Mouse (Mus musculus) adrenal gland, postnatal 14 days (tissue): ENCODE data around the gene Espn. TPM values are rescaled to one million over a fixed set of nuclear protein-coding genes. Genes with fewer than 3 reads are reported as not detected.
A peak's percentile ranks its signal among the peaks of the same experiment; 100 is the strongest.

ENCODE experiments used
- DNase-seq: peaks from one replicate; pipeline ENCODE4 v3.0.0; 2021; ENCODE audit warnings: mixed read lengths
- total RNA-seq: library from RNA; stranded (reverse); gene quantifications from 2 replicates; pipeline ENCODE4 v1.2.3, GENCODE M21; 2021

Gene Espn
- total RNA-seq, 1 experiment from 2014 or later: 0.96 TPM

DNA sequence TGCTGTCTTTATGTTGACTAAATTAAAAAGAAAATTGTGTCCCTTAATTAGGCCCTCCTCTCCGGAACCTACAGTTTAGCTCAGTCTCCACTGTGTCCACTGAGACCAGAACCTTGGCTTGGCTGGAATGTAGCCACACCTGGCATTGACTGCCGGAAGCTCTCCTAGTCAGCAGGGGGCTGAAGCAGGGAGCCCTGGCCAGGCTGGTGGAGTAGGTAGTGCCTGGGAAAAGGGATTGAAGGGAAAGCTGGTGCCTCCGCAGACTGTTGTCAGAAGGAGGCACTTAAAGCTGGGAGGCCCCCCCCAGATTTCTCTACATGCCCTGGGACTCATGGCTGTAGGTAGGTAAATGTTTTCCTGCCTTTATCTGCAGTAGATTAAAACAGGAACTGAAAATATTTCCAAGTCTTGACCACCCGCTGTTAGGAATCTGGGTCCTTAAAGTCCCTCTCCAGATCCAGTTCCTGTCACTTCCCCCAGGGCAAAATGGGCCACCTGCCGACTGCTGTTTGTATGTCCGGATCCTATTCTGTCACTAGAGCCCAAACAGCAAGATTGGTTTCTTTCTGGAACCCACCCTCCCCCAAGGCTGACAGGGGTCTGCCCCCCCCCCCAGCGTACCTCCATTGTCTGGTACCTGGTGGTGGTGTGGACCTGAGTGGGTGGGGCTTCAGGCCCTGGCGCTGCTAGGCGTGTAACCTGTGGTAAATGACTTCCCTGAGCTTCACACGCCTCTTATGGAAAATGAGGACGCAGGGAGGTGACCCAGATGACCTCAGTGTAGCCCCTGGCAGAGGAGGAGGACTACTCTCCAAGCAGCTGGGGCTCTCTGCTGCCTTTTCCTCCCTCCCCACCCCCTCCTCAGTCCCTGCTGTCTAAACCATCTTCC, 54.0 kb downstream of the Espn start:
- no peak for DNase-seq

DNA sequence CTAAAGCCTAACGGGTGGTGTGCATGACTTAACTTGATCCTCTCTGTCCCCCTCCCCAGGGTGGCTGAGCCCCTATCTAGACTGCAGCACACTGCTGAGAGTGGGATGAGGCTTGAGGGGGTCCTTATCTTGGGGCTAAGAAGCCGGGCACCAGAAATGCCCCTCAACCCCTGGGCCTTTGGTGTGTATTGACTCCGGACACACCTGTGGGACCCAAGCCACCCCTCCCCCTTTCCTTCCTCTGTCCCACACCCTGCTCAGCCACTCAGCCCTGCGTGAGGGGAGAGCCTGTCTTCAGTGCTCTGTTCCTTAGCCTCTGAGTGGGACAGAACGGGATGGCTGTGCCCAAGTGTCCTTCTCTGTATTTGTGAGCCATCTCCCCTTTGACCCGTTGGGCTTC, 55.2 kb downstream of the Espn start:
- no peak for DNase-seq

DNA sequence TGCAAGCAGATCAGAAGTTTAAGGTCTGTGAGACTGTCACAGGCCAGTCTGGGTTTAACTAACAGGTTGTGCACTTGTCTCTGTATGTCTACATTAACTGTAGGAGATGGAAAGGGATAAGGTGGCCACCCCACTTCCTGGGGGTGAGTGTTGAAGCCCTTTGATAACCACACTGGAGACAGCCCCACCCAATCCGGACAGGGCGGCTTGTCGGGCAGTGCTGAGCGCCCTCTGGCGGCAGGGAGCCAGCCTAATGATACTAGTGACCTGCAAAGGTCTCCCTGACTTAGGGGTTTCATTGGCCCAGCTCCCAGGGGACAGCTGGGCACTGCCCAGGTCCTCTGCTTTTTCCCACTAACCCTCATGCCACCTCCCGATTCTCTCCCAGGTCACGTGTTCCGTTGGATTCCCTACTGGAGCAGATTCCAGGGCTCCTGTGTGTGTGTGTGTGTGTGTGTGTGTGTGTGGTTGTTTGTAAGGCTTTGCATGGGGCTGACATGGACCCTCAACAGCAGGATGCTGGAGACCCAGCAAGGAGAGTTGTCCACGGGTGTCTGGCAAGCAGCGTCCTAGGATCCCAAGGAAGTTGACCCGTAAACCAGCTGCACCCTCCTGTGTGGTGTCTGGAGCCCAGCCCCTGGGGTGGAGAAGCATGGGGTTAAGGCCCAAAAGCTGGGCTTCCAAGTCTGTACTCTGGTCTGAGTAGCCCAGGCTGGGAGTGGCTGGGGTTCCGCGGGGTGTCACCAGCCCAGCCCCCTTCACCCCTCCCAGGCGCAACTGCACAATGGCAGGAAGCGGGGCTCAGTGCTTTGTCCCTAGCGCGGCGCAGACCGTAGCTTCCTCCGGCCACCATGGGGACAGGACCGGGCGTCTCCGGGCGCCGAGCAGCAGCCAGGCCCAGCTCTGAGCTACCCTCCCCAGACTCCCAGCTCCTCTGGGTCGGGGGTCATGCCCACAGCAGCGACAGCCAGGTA, 55.9 kb downstream of the Espn start:
- DNase-seq: peak; percentile 91

DNA sequence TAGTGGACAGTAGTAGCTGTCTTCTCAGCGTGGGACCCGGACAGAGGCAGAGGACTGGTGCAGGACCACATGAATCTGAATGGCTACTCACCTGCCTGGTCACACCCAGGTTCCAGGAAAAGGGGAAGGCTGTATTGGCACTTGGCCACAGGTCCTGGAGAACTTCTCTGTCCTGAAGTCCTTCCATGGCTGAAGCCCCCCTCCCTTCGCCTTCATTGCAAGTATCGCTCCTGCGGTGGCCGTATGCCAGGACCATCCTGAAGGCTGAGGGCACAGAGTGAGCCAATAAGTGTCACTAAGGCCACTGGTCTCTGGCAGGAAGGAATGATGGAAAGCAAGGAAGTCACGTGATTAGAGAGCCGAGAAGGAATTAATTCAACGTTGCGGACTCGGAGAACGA, 57.9 kb downstream of the Espn start:
- no peak for DNase-seq

DNA sequence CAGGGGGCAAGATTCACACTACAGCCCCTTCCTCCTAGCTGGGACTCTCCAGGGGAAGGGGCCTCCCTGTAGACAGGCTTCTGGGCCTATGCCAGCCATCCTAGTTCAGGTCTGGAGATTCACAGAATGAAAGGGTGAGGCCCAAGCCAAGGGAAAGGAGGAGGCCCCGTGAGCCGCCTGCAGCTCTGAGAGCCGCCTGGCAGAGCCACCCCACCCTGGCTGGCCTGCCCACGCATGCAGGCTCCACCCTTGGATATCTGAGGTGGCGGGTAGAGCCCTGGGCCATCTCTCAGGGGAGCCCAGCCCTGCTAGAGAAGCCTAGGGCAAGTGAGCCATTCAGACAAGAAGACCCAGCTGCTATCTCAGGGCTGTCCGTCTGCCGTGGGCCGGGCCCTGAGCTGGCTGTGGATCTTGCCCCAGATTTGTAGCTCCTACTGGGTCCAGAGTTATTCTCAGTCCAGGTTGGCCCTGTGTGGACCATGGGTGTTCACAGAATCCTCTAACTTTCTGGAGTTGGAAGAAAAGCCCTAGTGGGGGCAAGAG, 59.3 kb downstream of the Espn start:
- DNase-seq: no peak

GRCm38 (mm10) chr4:152090191-152090590, 62.0 kb downstream of the Espn start:
- no peak for DNase-seq

GRCm38 (mm10) chr4:152088556-152089120, 63.5 kb downstream of the Espn start:
- no peak for DNase-seq

- DNase-seq: no peak
Observed at GRCm38 (mm10) chr4:152088133-152088532, 64.0 kb downstream of the Espn start.

GRCm38 (mm10) chr4:152087211-152088081, 64.7 kb downstream of the Espn start:
- no peak for DNase-seq

- peak; percentile 78 for DNase-seq
Observed at GRCm38 (mm10) chr4:152086505-152087210, 65.5 kb downstream of the Espn start.

GRCm38 (mm10) chr4:152084616-152085015, 67.6 kb downstream of the Espn start:
- DNase-seq: no peak

DNA sequence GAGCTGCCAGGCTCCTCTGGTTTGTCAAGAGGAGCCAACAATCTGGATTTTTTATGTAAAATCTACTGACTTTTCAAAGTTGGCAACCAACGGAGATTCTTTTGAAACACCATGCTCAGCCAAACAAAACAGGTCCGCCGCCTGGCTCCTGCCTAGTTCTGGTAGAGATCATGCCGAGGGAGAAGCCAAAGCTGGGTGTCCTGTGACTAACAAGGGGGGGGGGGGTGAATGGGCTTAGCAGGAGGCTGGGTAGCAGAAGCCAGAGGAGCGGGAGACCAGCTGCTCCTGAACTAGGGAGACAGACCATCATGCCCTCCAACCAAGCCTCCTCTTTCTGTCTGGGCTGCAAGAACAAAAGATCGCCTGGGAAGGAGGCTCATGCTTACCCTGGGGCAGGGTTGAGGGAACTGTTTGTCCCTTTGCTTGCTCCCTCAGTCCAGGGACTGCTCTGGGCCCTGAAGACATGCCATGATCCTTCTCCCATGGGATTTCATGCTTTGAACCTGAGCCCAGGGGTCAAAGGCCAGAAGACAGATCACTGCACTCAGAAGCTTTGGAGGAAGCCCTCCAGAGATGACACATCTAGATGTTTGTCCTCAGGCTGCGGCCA, 68.5 kb downstream of the Espn start:
- peak; percentile 53 for DNase-seq

DNA sequence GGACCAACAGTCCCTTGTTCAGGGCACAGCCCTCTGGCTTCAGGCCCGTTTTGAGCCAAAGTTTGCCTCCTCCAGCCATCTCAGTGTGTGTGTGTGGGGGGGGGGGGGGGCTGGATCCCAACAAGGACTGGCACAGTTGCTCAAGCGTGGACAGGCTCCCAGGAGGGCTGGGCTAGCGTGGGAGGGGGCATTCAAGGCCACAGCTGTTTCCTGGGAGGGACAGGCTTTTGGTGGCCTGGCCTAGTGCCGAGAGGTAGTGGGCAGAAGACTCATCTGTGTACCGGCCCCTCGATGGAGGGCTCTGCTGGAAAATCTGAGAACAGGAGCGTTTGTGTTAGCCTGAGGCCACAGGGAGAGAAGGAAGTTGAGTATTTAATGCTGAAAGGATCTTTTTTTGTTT, 72.2 kb downstream of the Espn start:
- no peak for DNase-seq

GRCm38 (mm10) chr4:152079261-152079660, 72.9 kb downstream of the Espn start:
- no peak for DNase-seq

DNA sequence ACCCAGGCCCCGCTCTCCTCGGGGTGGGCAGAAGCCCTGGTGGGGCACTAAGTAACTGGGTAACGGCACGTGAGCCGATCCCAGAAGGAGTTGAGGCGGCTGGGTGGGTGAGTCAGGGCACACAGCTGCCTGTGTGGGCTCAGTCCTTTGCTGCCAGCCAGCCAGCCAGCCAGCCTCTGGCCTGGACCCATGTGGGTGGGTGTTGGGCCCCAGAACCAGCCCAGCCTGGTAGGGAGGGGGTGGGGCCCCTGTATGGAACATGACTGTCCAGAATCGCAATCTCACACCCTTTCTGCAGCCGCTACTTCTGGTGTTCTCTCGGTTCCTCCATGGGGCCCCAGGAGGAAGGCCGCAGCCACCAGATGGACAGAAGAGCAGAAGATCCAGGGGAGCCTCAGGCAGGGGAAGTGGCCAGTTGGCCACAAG, 74.1 kb downstream of the Espn start:
- no peak for DNase-seq

- DNase-seq: no peak
Observed at GRCm38 (mm10) chr4:152077191-152077590, 75.0 kb downstream of the Espn start.

DNA sequence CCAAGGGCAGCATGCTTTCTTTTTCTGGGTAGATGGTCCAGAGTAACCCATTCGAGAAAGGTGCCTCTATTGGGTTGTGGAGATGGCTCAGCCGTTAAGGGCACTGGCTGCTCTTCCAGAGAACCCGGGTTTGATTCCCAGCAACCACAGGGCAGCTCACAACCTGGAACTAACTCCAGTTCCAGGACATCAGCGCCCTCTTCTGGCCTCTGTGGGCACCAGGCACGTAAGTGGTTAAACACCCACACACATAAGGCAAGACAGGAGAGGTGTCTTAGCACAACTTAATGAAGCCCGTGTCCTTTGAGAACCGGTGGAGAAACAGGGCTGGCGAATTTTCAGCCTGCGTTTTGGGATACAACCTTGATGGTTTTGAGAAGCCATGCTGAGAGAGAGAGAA, 77.6 kb downstream of the Espn start:
- DNase-seq: no peak

GRCm38 (mm10) chr4:152073715-152074114, 78.5 kb downstream of the Espn start:
- DNase-seq: no peak

DNA sequence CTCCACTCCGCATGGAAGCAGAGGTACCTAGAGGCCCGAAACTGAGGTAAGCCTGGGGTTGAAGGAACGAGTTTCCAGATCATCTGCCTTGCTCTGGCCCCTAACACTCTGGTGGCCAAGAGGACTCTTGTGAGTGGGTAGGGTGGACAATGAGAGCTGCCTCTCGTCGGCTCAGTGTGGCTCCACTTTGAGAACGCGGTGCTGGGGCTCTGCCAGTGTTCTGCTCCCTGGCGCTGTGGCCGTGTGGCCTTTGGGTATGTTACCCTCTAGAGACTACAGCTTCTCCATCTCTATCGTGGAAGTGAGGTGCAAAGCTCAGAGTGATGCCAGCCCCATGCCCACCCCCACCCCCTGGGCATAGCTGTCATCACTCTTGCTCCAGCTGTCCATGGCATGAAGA, 79.5 kb downstream of the Espn start:
- DNase-seq: peak; percentile 59

DNA sequence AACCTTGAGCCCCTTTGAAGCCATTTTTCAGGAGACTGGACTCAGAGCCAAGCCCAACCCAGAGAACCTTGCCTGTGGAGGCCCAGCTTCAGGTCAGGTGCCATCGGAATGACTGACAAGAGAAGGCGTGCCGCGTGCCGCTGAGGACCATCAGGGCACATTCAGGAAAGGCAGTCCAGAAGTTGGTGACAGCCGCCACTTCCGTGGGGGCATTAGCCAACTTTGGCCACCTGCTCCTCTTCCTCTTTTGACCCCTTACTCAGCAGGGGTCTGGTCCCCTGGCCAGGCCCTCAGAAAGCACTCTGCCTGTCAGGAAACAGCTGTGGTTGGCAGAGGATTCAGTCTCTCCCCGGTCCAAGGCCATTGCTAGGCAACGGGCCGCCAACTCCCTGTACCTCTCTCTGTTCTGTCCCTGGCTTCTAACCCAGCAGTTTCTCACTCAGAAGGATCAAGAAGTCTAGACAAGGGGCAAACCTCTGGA, 80.0 kb downstream of the Espn start, which contains the start of gene Plekhg5:
Plekhg5 (plus strand) TSS at position 378 of the 481 bp plus-strand sequence.
- DNase-seq: peak; percentile 82
